Mouse (Mus musculus): ENCODE results near the gene Cdrt4.
A peak's percentile ranks its signal among the peaks of the same experiment; 100 is the strongest.

The Cdrt4 gene

GRCm38 (mm10) chr11:62951012-62951411, at the start of gene Cdrt4:
TSS of gene Cdrt4 (plus strand) at chr11:62951193.
- DNase-seq (ENCODE audit: low spot score in 2 of 2), result no peak

- peak; percentile 81 to 87 for DNase-seq (ENCODE audit: low spot score in 2 of 2)
Measured at GRCm38 (mm10) chr11:62901699-62902323, 49.2 kb upstream of the Cdrt4 start.

GRCm38 (mm10) chr11:62903871-62904495, 47.0 kb upstream of the Cdrt4 start:
- DNase-seq (ENCODE audit: low spot score in 2 of 2), result no peak

- DNase-seq (ENCODE audit: low spot score in 2 of 2), result no peak
Measured at GRCm38 (mm10) chr11:62909720-62910306, 41.2 kb upstream of the Cdrt4 start.

GRCm38 (mm10) chr11:62911362-62911761, 39.6 kb upstream of the Cdrt4 start:
- DNase-seq (ENCODE audit: low spot score in 2 of 2), result no peak

- no peak for DNase-seq (ENCODE audit: low spot score in 2 of 2)
Measured at GRCm38 (mm10) chr11:62913141-62913540, 37.9 kb upstream of the Cdrt4 start.

- DNase-seq (ENCODE audit: low spot score in 2 of 2), result no peak
Measured at GRCm38 (mm10) chr11:62914532-62914931, 36.5 kb upstream of the Cdrt4 start.

- no peak for DNase-seq (ENCODE audit: low spot score in 2 of 2)
Measured at GRCm38 (mm10) chr11:62915486-62915885, 35.5 kb upstream of the Cdrt4 start.

- DNase-seq (ENCODE audit: low spot score in 2 of 2), result no peak
Measured at GRCm38 (mm10) chr11:62916765-62917164, 34.2 kb upstream of the Cdrt4 start.

GRCm38 (mm10) chr11:62919946-62920742, 30.8 kb upstream of the Cdrt4 start:
- DNase-seq (ENCODE audit: low spot score in 2 of 2), result no peak

- DNase-seq (ENCODE audit: low spot score in 2 of 2), result no peak
Measured at GRCm38 (mm10) chr11:62920743-62921050, 30.3 kb upstream of the Cdrt4 start.

- peak; percentile 94 to 95 for DNase-seq (ENCODE audit: low spot score in 2 of 2)
Measured at GRCm38 (mm10) chr11:62921052-62921977, 29.7 kb upstream of the Cdrt4 start.

GRCm38 (mm10) chr11:62924091-62924761, 26.8 kb upstream of the Cdrt4 start:
- no peak for DNase-seq (ENCODE audit: low spot score in 2 of 2)

GRCm38 (mm10) chr11:62929799-62930198, 21.2 kb upstream of the Cdrt4 start:
- no peak for DNase-seq (ENCODE audit: low spot score in 2 of 2)

- no peak for DNase-seq (ENCODE audit: low spot score in 2 of 2)
Measured at GRCm38 (mm10) chr11:62930574-62930973, 20.4 kb upstream of the Cdrt4 start.

GRCm38 (mm10) chr11:62931141-62931540, 19.9 kb upstream of the Cdrt4 start:
- DNase-seq (ENCODE audit: low spot score in 2 of 2), result no peak

- DNase-seq (ENCODE audit: low spot score in 2 of 2), result no peak
Measured at GRCm38 (mm10) chr11:62933099-62933498, 17.9 kb upstream of the Cdrt4 start.

GRCm38 (mm10) chr11:62934795-62935514, 16.0 kb upstream of the Cdrt4 start:
- DNase-seq (ENCODE audit: low spot score in 2 of 2), result no peak

- DNase-seq (ENCODE audit: low spot score in 2 of 2), result no peak
Measured at GRCm38 (mm10) chr11:62937986-62938385, 13.0 kb upstream of the Cdrt4 start.

- DNase-seq (ENCODE audit: low spot score in 2 of 2), result no peak
Measured at GRCm38 (mm10) chr11:62938921-62939320, 12.1 kb upstream of the Cdrt4 start.
